Mouse (Mus musculus) liver, adult 2 months (tissue): ENCODE results near the gene Nfam1. TPM values are rescaled to one million over a fixed set of nuclear protein-coding genes. Genes with fewer than 3 reads are reported as not detected.

ENCODE experiments used
- DNase-seq: peaks from one replicate; pipeline ENCODE4 v3.0.0-alpha.2; 2011; ENCODE audit warnings: low read depth, low spot score; ENCODE audit errors: extremely low read depth
- H3K27ac ChIP-seq: fragments of 200-500 bp; replicated peaks from 2 replicates; pipeline ENCODE4 v1.5.1; 2012; ENCODE audit warnings: low read depth, mild to moderate bottlenecking, control low read depth, inconsistent platforms, low read length; ENCODE audit not compliant: insufficient read depth
- H3K27me3 ChIP-seq: fragments of 200-500 bp; 2 replicates; pipeline ENCODE4 v1.6.1; 2012; ENCODE audit warnings: mild to moderate bottlenecking, moderate library complexity, low read length, inconsistent platforms; ENCODE audit not compliant: control insufficient read depth, insufficient read depth
- H3K36me3 ChIP-seq: fragments of 200-500 bp; 2 replicates; pipeline ENCODE4 v1.6.1; 2012; ENCODE audit warnings: low read length, inconsistent platforms; ENCODE audit not compliant: control insufficient read depth, insufficient read depth
- H3K4me1 ChIP-seq: fragments of 200-500 bp; 2 replicates; pipeline ENCODE4 v1.6.1; 2011; ENCODE audit warnings: low read length; ENCODE audit not compliant: control insufficient read depth, insufficient read depth
- H3K4me3 ChIP-seq: fragments of 200-500 bp; 2 replicates; pipeline ENCODE4 v1.5.1; 2011; ENCODE audit warnings: low read depth, mild to moderate bottlenecking, control low read depth, low read length, moderate library complexity; ENCODE audit not compliant: insufficient read depth
- H3K79me2 ChIP-seq: fragments of 200-500 bp; 2 replicates; pipeline ENCODE4 v1.6.1; 2012; ENCODE audit warnings: inconsistent platforms, mild to moderate bottlenecking, low read length, moderate library complexity; ENCODE audit not compliant: control insufficient read depth, insufficient read depth
- H3K9ac ChIP-seq: fragments of 200-500 bp; 2 replicates; pipeline ENCODE4 v1.6.1; 2012; ENCODE audit warnings: low read depth, mild to moderate bottlenecking, control low read depth, inconsistent platforms, low read length
- CTCF ChIP-seq: fragments of 200-500 bp; IDR thresholded peaks from 2 replicates; pipeline ENCODE4 v1.5.1; 2011; ENCODE audit warnings: low read depth, low read length, control low read depth
- POLR2A ChIP-seq: fragments of 200-500 bp; IDR thresholded peaks from 2 replicates; pipeline ENCODE4 v1.6.1; 2011; ENCODE audit warnings: low read length, control low read depth; ENCODE audit not compliant: insufficient read depth; ENCODE audit errors: extremely low read depth
- WGBS: fragments of 180-500 bp; shearing (Covaris S2); methylation state at CpG from one replicate; pipeline ENCODE4 v1.1.7; 2018; 5-methylcytosine and 5-hydroxymethylcytosine counted together
- polyA plus RNA-seq: library from polyadenylated mRNA; depleted of rRNA; stranded (reverse); fragments of >200 nt; gene quantifications from 2 replicates; pipeline ENCODE4 v1.2.3, GENCODE M21; 2012; rRNA removed
- total RNA-seq: library from RNA; depleted of rRNA; stranded (reverse); fragments of >200 nt; gene quantifications from 2 replicates; pipeline ENCODE4 v1.2.3, GENCODE M21; 2014; rRNA removed

Gene Nfam1
- total and polyA plus RNA-seq, 2 experiments: 1.1 to 3.2 TPM

- WGBS: 46% methylated on average over 5 of the region's 5 CpGs
Observed at GRCm38 (mm10) chr15:82947431-82947830, 85.7 kb downstream of the Nfam1 start.

GRCm38 (mm10) chr15:82944479-82945195 is 88.5 kb downstream of the Nfam1 start:
- H3K27me3 ChIP-seq: no peaks in the 10 kb centered on the region
- no peaks in the 10 kb centered on the region for H3K36me3 ChIP-seq
- no peak overlapping the region for H3K9ac ChIP-seq
- no peak overlapping the region for H3K4me3 ChIP-seq
- H3K79me2 ChIP-seq: no peaks in the 10 kb centered on the region
- no peak overlapping the region for H3K27ac ChIP-seq
- DNase-seq: no peak
- WGBS: 80% methylated on average over 9 of the region's 9 CpGs
- H3K4me1 ChIP-seq: no peaks in the 10 kb centered on the region
- no peak for TF ChIP-seq POLR2A
- no peak for TF ChIP-seq CTCF

More at GRCm38 (mm10) chr15:82947431-82947830, 85.7 kb downstream of the Nfam1 start:
- no peak for DNase-seq
- Histone ChIP-seq H3K27me3 (no peaks in the 10 kb centered on the region), H3K36me3 (no peaks in the 10 kb centered on the region), H3K9ac (no peak overlapping the region), H3K27ac (no peak overlapping the region), H3K79me2 (no peaks in the 10 kb centered on the region), H3K4me1 (no peaks in the 10 kb centered on the region), H3K4me3 (no peak overlapping the region)
- TF ChIP-seq POLR2A (no peak), CTCF (no peak)

Other genes starting within 250 kb of the Nfam1 start
- gene Cyp2d26, start 239.0 kb downstream of the Nfam1 start, total RNA-seq: 1,175 and 1,183 TPM in 2 replicates
- 1,819 and 2,020 TPM in 2 replicates for gene Cyp2d26, start 239.0 kb downstream of the Nfam1 start, polyA plus RNA-seq
- 22.6 and 23.4 TPM in 2 replicates for gene Tcf20, start 45.4 kb downstream of the Nfam1 start, total RNA-seq
- gene Tcf20, start 45.4 kb downstream of the Nfam1 start, polyA plus RNA-seq: 8.7 and 10.9 TPM in 2 replicates
- 51.6 and 58.1 TPM in 2 replicates for gene Serhl, start 56.2 kb upstream of the Nfam1 start, total RNA-seq
- 59.6 and 80.6 TPM in 2 replicates for gene Serhl, start 56.2 kb upstream of the Nfam1 start, polyA plus RNA-seq
- gene Rrp7a, start 89.5 kb upstream of the Nfam1 start, total RNA-seq: 9.1 and 19.3 TPM in 2 replicates
- 44.1 and 44.7 TPM in 2 replicates for gene Rrp7a, start 89.5 kb upstream of the Nfam1 start, polyA plus RNA-seq
- 21.6 and 24.8 TPM in 2 replicates for gene Poldip3, start 116.1 kb upstream of the Nfam1 start, total RNA-seq
- 25.5 and 34.6 TPM in 2 replicates for gene Poldip3, start 116.1 kb upstream of the Nfam1 start, polyA plus RNA-seq
- 155 TPM in 2 replicates for gene Cyb5r3, start 139.3 kb upstream of the Nfam1 start, total RNA-seq
- 424 and 500 TPM in 2 replicates for gene Cyb5r3, start 139.3 kb upstream of the Nfam1 start, polyA plus RNA-seq
- 0.28 and 0.54 TPM in 2 replicates for gene A4galt, start 218.5 kb upstream of the Nfam1 start, total RNA-seq
- 0.46 and 0.54 TPM in 2 replicates for gene A4galt, start 218.5 kb upstream of the Nfam1 start, polyA plus RNA-seq